Mouse (Mus musculus) CH12.LX (cell line): ENCODE results near the gene Tbc1d22a. TPM values are rescaled to one million over a fixed set of nuclear protein-coding genes. Genes with fewer than 3 reads are reported as not detected.
A peak's percentile ranks its signal among the peaks of the same experiment; 100 is the strongest.

Experiments used
- DNase-seq: peaks from one replicate; pipeline ENCODE4 v3.0.0-alpha.2; 2013; ENCODE audit errors: extremely low read depth
- H3K27ac ChIP-seq: 2 replicates; pipeline ENCODE4 v1.5.1; 2012; ENCODE audit warnings: low read depth, mild to moderate bottlenecking, control low read depth, moderate library complexity; ENCODE audit not compliant: insufficient read depth
- H3K27me3 ChIP-seq: replicated peaks from 2 replicates; pipeline ENCODE3; 2012; ENCODE audit warnings: inconsistent platforms
- H3K36me3 ChIP-seq, 2 experiments: replicated peaks in 1 of 2; 2 replicates each; pipeline versions ENCODE3 to v1.6.1; 2012; ENCODE audit warnings: inconsistent platforms in 1 of 2, low read length in 1 of 2, mild to moderate bottlenecking in 1 of 2, mixed read lengths in 1 of 2, moderate library complexity in 1 of 2; ENCODE audit not compliant: control insufficient read depth in 1 of 2, insufficient read depth in 1 of 2
- H3K4me1 ChIP-seq, 2 experiments: 2 replicates each; pipeline ENCODE4 v1.6.1; 2012; ENCODE audit warnings: inconsistent platforms in 1 of 2, moderate library complexity in 1 of 2; ENCODE audit not compliant: insufficient read depth in 2 of 2, control insufficient read depth in 1 of 2
- H3K4me2 ChIP-seq: 2 replicates; pipeline ENCODE4 v1.6.1; 2012; ENCODE audit warnings: low read depth, mild to moderate bottlenecking, control low read depth; ENCODE audit not compliant: poor library complexity, insufficient read depth, severe bottlenecking
- H3K4me3 ChIP-seq, 3 experiments: fragments of 150-350 bp in 1 of 3; sonication (generic) in 1 of 3; replicated peaks in 1 of 3; 2 replicates each; pipeline versions ENCODE3 to v1.5.1; 2011 to 2012; ENCODE audit warnings: low read depth in 2 of 3, low read length in 2 of 3, mild to moderate bottlenecking in 2 of 3, moderate library complexity in 2 of 3, control low read depth in 1 of 3, improper control_type of control experiment in 1 of 3, inconsistent platforms in 1 of 3, mixed read lengths in 1 of 3; ENCODE audit not compliant: poor library complexity in 1 of 3
- H3K79me2 ChIP-seq: replicated peaks from 2 replicates; pipeline ENCODE4 v1.6.1; 2012; ENCODE audit warnings: mild to moderate bottlenecking, moderate library complexity; ENCODE audit not compliant: control insufficient read depth, poor library complexity, insufficient read depth, severe bottlenecking; ENCODE audit errors: extremely low read depth
- H3K9ac ChIP-seq: 2 replicates; pipeline ENCODE4 v1.6.1; 2012; ENCODE audit warnings: low read depth, mild to moderate bottlenecking, control low read depth, moderate library complexity; ENCODE audit not compliant: insufficient read depth
- H3K9me3 ChIP-seq: replicated peaks from 2 replicates; pipeline ENCODE3; 2012; ENCODE audit warnings: low read length, inconsistent platforms, mixed read lengths
- CHD2 ChIP-seq: IDR thresholded peaks from 2 replicates; pipeline ENCODE4 v1.6.1; 2011; ENCODE audit warnings: low read length, improper control_type of control experiment
- KAT2A ChIP-seq: IDR thresholded peaks from 2 replicates; pipeline ENCODE4 v1.6.1; 2012; ENCODE audit warnings: low read length, improper control_type of control experiment, inconsistent platforms; ENCODE audit not compliant: insufficient replicate concordance
- MAX ChIP-seq: IDR thresholded peaks from 2 replicates; pipeline ENCODE4 v1.6.1; 2011; ENCODE audit warnings: low read length, improper control_type of control experiment
- MAZ ChIP-seq: IDR thresholded peaks from 2 replicates; pipeline ENCODE4 v1.6.1; 2012; ENCODE audit warnings: low read depth, mild to moderate bottlenecking, inconsistent platforms, low read length, improper control_type of control experiment, moderate library complexity
- MEF2A ChIP-seq: IDR thresholded peaks from 2 replicates; pipeline ENCODE4 v1.6.1; 2014; ENCODE audit warnings: low read depth, mild to moderate bottlenecking, inconsistent platforms, low read length, improper control_type of control experiment, borderline replicate concordance
- NELFE ChIP-seq: IDR thresholded peaks from 2 replicates; pipeline ENCODE4 v1.6.1; 2011; ENCODE audit warnings: low read depth, low read length, improper control_type of control experiment
- NRF1 ChIP-seq: IDR thresholded peaks from 2 replicates; pipeline ENCODE4 v1.6.1; 2014; ENCODE audit warnings: low read depth, mild to moderate bottlenecking, inconsistent platforms, low read length, improper control_type of control experiment, moderate library complexity
- POLR2A ChIP-seq: IDR thresholded peaks from 2 replicates; pipeline ENCODE4 v1.6.1; 2011; ENCODE audit warnings: low read depth, mild to moderate bottlenecking, improper control_type of control experiment, low read length
- TCF12 ChIP-seq: IDR thresholded peaks from 2 replicates; pipeline ENCODE4 v1.6.1; 2014; ENCODE audit warnings: low read depth, mild to moderate bottlenecking, inconsistent platforms, low read length, improper control_type of control experiment
- ZC3H11A ChIP-seq: IDR thresholded peaks from 2 replicates; pipeline ENCODE4 v1.6.1; 2012; ENCODE audit warnings: low read depth, mild to moderate bottlenecking, inconsistent platforms, low read length, improper control_type of control experiment
- ZKSCAN1 ChIP-seq: IDR thresholded peaks from 2 replicates; pipeline ENCODE4 v1.6.1; 2012; ENCODE audit warnings: low read depth, inconsistent platforms, low read length, improper control_type of control experiment, borderline replicate concordance
- ZNF384 ChIP-seq: IDR thresholded peaks from 2 replicates; pipeline ENCODE4 v1.6.1; 2012; ENCODE audit warnings: low read depth, low read length, improper control_type of control experiment, inconsistent platforms
- dilution Hi-C: fragments of 300-500 bp; cut with MboI; formaldehyde crosslinking; loops from 2 replicates; pipeline ENCODE4 v1.14.3; 2020; ENCODE audit warnings: low sequenced_read_pairs; ENCODE audit not compliant: extremely low pct_unique_long_range_greater_than_20kb, extremely low pct_ligation_motif_present
- in situ Hi-C: fragments of 300-500 bp; cut with MboI; formaldehyde crosslinking; loops from 3 replicates; pipeline ENCODE4 v1.14.3; 2019; ENCODE audit warnings: low sequenced_read_pairs, low pct_ligation_motif_present, low pct_unique_long_range_greater_than_20kb, mixed read lengths
- polyA plus RNA-seq: library from polyadenylated mRNA; unstranded; fragments of >175 nt; gene quantifications from 2 replicates; pipeline ENCODE4 v1.2.1, GENCODE M21; 2012; ENCODE audit warnings: low read depth; ENCODE audit not compliant: insufficient read length
- total RNA-seq, 2 experiments: library from RNA; depleted of rRNA; stranded (reverse); fragments of 300-350 nt in 1 of 2; fragments of >200 nt in 1 of 2; gene quantifications; 2 replicates each; pipeline ENCODE4 v1.2.3; 2012 to 2014

Gene Tbc1d22a
- total and polyA plus RNA-seq, 3 experiments = 17.6 to 20.2 (median 19.4) TPM

DNA sequence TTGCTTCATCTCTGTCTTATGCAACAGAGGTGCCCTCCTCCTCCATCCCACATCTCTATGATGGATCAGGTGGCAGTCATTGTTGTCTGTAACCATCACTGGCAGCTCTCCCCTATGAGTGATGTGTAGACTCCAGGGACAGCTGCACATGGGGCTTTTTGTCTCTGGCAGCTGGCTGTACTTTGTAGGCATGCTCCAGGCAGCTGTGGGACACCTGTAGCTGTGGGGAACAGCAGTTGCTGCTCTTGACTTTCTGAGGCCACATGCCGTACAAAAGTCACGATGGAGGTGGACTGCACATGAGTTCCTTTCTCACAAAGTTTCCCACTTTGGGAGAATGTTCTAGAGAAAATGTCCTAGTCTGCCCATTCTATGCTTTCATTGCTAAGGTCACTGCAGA is 223.1 kb downstream of the Tbc1d22a start:
- H3K79me2 ChIP-seq = no peaks in the 10 kb centered on the region
- H3K4me3 ChIP-seq = no peak overlapping the region
- TF ChIP-seq MEF2A (no peak), TCF12 (peak; percentile 53; the same call in 1 of the 2 replicates), CHD2 (no peak)
- TF ChIP-seq, all 38 proteins: peak for 1
- H3K36me3 ChIP-seq = peaks cover 0 to 7% of the 10 kb centered on the region in 2 experiments
- no peaks in the 10 kb centered on the region for H3K27me3 ChIP-seq
- DNase-seq = peak; percentile 25
- H3K27ac ChIP-seq = no peak overlapping the region
- no peak overlapping the region for H3K4me2 ChIP-seq
- in situ Hi-C loops (no loop called here), dilution Hi-C loops (no loop called here)
- no peak overlapping the region for H3K9ac ChIP-seq
- peaks cover 10 to 34% of the 10 kb centered on the region in 2 experiments; a peak in 3 of 4 replicates for H3K4me1 ChIP-seq
- no peaks in the 10 kb centered on the region for H3K9me3 ChIP-seq

- Histone ChIP-seq H3K4me3 (no peak overlapping the region), H3K27ac (no peak overlapping the region)
- TF ChIP-seq NELFE = no peak
- TF ChIP-seq MAX = no peak
- no peak for TF ChIP-seq MAZ
- TF ChIP-seq ZNF384 = no peak
- TF ChIP-seq, all 38 proteins: peak for 0
- Histone ChIP-seq H3K4me1 (peaks cover 2 to 17% of the 10 kb centered on the region in 2 experiments; a peak in 3 of 4 replicates), H3K9ac (no peak overlapping the region), H3K36me3 (peaks cover 0 to 7% of the 10 kb centered on the region in 2 experiments), H3K9me3 (no peaks in the 10 kb centered on the region), H3K79me2 (no peaks in the 10 kb centered on the region), H3K27me3 (no peaks in the 10 kb centered on the region), H3K4me2 (no peak overlapping the region)
- in situ Hi-C loops (no loop called here), dilution Hi-C loops (no loop called here)
- DNase-seq = no peak
These were observed 224.9 kb downstream of the Tbc1d22a start for GRCm38 (mm10) chr15:86439015-86439796.

- in situ Hi-C loops = no loop called here
- H3K27me3 ChIP-seq = no peaks in the 10 kb centered on the region
- peaks cover 0 to 13% of the 10 kb centered on the region in 2 experiments for H3K36me3 ChIP-seq
- no peaks in the 10 kb centered on the region for H3K79me2 ChIP-seq
- dilution Hi-C loops = no loop called here
- peaks cover 0 to 8% of the 10 kb centered on the region in 2 experiments; a peak in 1 of 4 replicates for H3K4me1 ChIP-seq
- no peaks in the 10 kb centered on the region for H3K9me3 ChIP-seq
- no peak for DNase-seq
- no peak overlapping the region for H3K27ac ChIP-seq
- no peak overlapping the region for H3K4me3 ChIP-seq
- H3K4me2 ChIP-seq = no peak overlapping the region
- no peak overlapping the region for H3K9ac ChIP-seq
- no peak for TF ChIP-seq TCF12
- TF ChIP-seq POLR2A = no peak
- no peak for TF ChIP-seq ZC3H11A
- TF ChIP-seq ZKSCAN1 = no peak
- no peak for TF ChIP-seq KAT2A
- no peak for TF ChIP-seq NRF1
These were observed 230.0 kb downstream of the Tbc1d22a start for GRCm38 (mm10) chr15:86444271-86444670.
